Mouse (Mus musculus) testis, adult 2 months (tissue): ENCODE results near the gene Ccdc85c. TPM values are rescaled to one million over a fixed set of nuclear protein-coding genes. Genes with fewer than 3 reads are reported as not detected.

Experiments
- H3K27ac ChIP-seq: fragments of 200-500 bp; 2 replicates; pipeline ENCODE4 v1.5.1; 2012; ENCODE audit warnings: low read depth, low read length; ENCODE audit not compliant: control insufficient read depth, insufficient read depth
- H3K27me3 ChIP-seq: fragments of 200-500 bp; 2 replicates; pipeline ENCODE4 v1.6.1; 2012; ENCODE audit warnings: mild to moderate bottlenecking, low read length, moderate library complexity; ENCODE audit not compliant: control insufficient read depth, insufficient read depth
- H3K36me3 ChIP-seq: fragments of 200-500 bp; 2 replicates; pipeline ENCODE4 v1.6.1; 2012; ENCODE audit warnings: mild to moderate bottlenecking, low read length; ENCODE audit not compliant: control insufficient read depth, insufficient read depth
- H3K4me1 ChIP-seq: fragments of 200-500 bp; 2 replicates; pipeline ENCODE4 v1.6.1; 2012; ENCODE audit warnings: low read length; ENCODE audit not compliant: control insufficient read depth, insufficient read depth
- H3K4me3 ChIP-seq: fragments of 200-500 bp; 2 replicates; pipeline ENCODE4 v1.5.1; 2012; ENCODE audit warnings: low read depth, mild to moderate bottlenecking, low read length, moderate library complexity, mixed read lengths; ENCODE audit not compliant: control insufficient read depth
- CTCF ChIP-seq: fragments of 200-500 bp; IDR thresholded peaks from 2 replicates; pipeline ENCODE4 v1.5.1; 2012; ENCODE audit warnings: low read depth, mild to moderate bottlenecking, inconsistent platforms, low read length, moderate library complexity; ENCODE audit not compliant: control insufficient read depth, insufficient read depth, insufficient replicate concordance
- POLR2A ChIP-seq: fragments of 200-500 bp; IDR thresholded peaks from 2 replicates; pipeline ENCODE4 v1.6.1; 2012; ENCODE audit warnings: low read depth, mild to moderate bottlenecking, inconsistent platforms, low read length, moderate library complexity; ENCODE audit not compliant: control insufficient read depth
- polyA plus RNA-seq: library from polyadenylated mRNA; depleted of rRNA; stranded (reverse); fragments of >200 nt; gene quantifications from 2 replicates; pipeline ENCODE4 v1.2.3, GENCODE M21; 2012

Gene Ccdc85c
- polyA plus RNA-seq, 1 experiment: 22.6 TPM

- Histone ChIP-seq H3K27ac (no peak overlapping the region), H3K36me3 (peaks cover 6% of the 10 kb centered on the region), H3K27me3 (no peaks in the 10 kb centered on the region), H3K4me3 (no peak overlapping the region), H3K4me1 (no peaks in the 10 kb centered on the region)
- no peak for TF ChIP-seq CTCF
- TF ChIP-seq POLR2A: no peak
Observed at GRCm38 (mm10) chr12:108198447-108198846, 76.8 kb downstream of the Ccdc85c start.

DNA sequence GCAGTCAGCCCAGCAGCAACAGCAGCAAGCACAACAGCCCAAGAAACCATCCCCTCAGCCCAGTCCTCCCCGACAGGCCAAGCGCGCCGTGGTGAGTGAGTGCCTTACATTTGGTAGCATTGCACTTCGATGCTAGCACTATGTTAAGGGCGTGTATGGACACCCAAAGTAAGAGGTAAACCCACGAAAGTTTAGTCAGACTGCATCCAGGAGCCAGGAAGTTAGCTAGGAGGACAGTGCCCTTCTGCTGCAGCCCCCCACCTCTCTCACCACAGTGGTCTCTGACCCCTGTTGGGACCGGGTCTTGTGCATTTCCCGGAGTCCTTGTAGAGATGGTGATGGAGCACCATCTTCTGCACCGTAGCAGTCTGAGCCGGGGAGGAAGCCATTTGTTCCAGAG, 79.5 kb downstream of the Ccdc85c start:
- H3K36me3 ChIP-seq: peaks cover 8% of the 10 kb centered on the region
- TF ChIP-seq CTCF (no peak), POLR2A (no peak)
- no peaks in the 10 kb centered on the region for H3K4me1 ChIP-seq
- H3K27ac ChIP-seq: no peak overlapping the region
- H3K4me3 ChIP-seq: no peak overlapping the region
- H3K27me3 ChIP-seq: no peaks in the 10 kb centered on the region

- no peaks in the 10 kb centered on the region for H3K27me3 ChIP-seq
- H3K27ac ChIP-seq: no peak overlapping the region
- TF ChIP-seq POLR2A (no peak), CTCF (no peak)
- peaks cover 6% of the 10 kb centered on the region for H3K36me3 ChIP-seq
- H3K4me1 ChIP-seq: no peaks in the 10 kb centered on the region
- H3K4me3 ChIP-seq: no peak overlapping the region
Observed at GRCm38 (mm10) chr12:108193878-108194277, 81.3 kb downstream of the Ccdc85c start.

DNA sequence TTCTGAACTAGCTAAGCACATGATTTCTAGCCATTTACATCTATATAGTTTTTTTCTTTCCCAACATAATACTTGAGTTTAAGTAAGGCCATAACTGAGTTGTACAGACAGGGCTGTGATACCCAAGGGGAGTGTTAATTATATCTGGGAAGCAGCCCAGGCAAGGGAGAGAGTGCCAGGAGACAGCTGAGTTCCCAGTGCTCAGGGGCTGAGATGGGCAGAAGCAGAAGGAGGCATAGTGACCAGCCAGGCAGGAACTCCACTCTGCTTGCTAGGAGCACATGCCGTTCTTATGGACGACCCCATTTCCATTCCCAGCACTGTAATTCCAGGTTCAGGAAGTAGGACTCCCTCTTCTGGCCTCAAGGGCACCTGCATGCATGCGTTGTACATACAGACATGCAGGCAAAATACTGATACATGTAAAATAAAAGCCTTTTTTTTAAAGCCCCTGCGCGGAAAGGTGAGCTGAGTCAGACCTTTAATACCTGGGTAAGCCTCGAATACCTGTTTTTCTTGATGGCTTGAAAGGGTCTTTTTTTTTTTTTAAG, 87.6 kb downstream of the Ccdc85c start:
- no peaks in the 10 kb centered on the region for H3K4me1 ChIP-seq
- H3K36me3 ChIP-seq: peaks cover 4% of the 10 kb centered on the region
- H3K27ac ChIP-seq: no peak overlapping the region
- H3K4me3 ChIP-seq: no peak overlapping the region
- TF ChIP-seq POLR2A (no peak), CTCF (no peak)
- no peaks in the 10 kb centered on the region for H3K27me3 ChIP-seq

DNA sequence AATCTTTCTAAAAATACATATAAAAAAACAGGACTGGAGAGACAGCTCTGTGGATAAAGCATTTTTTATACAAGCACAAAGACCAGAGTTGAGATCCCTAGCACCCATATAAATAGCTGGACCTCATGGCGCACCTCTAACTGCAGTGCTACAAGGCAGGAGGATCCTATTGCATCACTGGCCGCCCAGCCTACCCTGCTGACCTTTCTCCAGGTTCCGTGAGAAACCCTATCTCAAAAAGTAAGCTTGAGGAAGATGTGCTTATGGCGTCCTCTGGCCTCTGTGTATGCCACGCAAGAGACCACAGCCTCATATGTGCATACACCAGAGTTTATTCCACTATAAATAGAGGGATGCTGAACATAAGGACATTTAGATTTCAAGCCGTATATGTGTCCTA, 93.5 kb downstream of the Ccdc85c start:
- H3K4me3 ChIP-seq: no peak overlapping the region
- TF ChIP-seq POLR2A (no peak), CTCF (no peak)
- peaks cover 3% of the 10 kb centered on the region; the same call in 1 of the 2 replicates for H3K4me1 ChIP-seq
- no peaks in the 10 kb centered on the region for H3K27me3 ChIP-seq
- H3K27ac ChIP-seq: no peak overlapping the region
- H3K36me3 ChIP-seq: no peaks in the 10 kb centered on the region

DNA sequence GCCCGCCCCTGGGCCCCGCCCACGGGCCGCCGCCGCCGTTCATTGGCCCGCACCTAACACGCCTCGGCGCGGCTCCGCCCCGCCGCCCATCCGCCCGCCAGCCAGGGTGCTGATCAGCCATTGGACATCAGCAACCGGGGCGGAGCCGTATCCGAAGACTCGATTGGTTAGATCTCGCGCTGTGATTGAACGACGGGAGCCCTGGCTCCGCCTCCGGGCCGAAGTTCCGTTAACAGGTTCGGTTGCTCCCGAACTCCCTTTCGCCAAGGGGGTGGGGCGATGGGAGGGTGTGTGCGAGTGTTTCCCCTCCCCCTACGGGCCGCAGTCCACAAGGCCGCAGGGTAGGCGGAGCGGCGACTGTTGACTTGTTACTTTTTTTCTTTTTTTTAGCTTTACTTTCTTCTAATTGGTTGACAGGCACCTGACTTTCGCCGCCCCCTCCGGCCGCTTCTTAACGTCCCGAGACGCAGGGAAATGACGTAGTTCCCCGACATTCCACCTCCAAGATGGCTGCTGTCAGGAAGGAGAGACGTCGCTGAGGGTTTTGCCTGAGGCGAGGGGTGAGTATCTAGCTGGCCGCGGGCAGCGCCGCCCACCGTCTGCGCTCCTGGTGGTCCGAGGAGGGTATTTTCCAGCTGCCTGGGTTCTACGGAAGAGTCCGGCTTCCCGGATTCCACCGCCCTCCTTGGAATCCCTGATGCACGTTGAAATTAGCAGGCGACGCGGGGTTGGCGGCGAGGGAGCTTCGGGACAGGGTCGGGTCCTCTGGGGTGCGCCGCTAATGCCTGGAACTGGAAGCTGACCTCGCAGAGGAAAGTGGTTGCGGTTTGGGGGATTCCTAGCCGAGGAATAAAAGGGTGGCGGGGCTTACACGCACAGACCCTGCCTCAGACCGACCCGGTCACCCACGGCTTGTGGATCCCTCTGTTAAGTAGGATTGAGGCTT, 95.6 kb downstream of the Ccdc85c start, which contains the start of gene Ccnk:
Gene Ccnk (plus strand): TSS at position 259 of the 946 bp plus-strand sequence.
- TF ChIP-seq POLR2A: peak; percentile 86
- TF ChIP-seq CTCF: no peak
- Histone ChIP-seq H3K27me3 (no peaks in the 10 kb centered on the region), H3K4me1 (peaks cover 3% of the 10 kb centered on the region; the same call in 1 of the 2 replicates), H3K36me3 (no peaks in the 10 kb centered on the region), H3K4me3 (peak within 1 kb of the TSS; percentile 99), H3K27ac (peak within 1 kb of the TSS; percentile 97)

GRCm38 (mm10) chr12:108179246-108179320, 96.1 kb downstream of the Ccdc85c start, which contains the start of gene Setd3:
Setd3 (minus strand) TSS chr12:108179314.
- H3K27me3 ChIP-seq: no peaks in the 10 kb centered on the region
- peak within 1 kb of the TSS; percentile 97 for H3K27ac ChIP-seq
- peak within 1 kb of the TSS; percentile 99 for H3K4me3 ChIP-seq
- TF ChIP-seq CTCF: no peak
- TF ChIP-seq POLR2A: no peak
- H3K4me1 ChIP-seq: peaks cover 3% of the 10 kb centered on the region; the same call in 1 of the 2 replicates
- H3K36me3 ChIP-seq: no peaks in the 10 kb centered on the region
